Mouse (Mus musculus) urinary bladder, postnatal 36 days (tissue): ENCODE measurements around the gene Dennd4a.

Source experiments
- DNase-seq, 2 experiments: peaks; one replicate each; pipeline ENCODE4 v3.0.0; 2022; ENCODE audit warnings: low spot score in 2 of 2, mixed read lengths in 1 of 2

Dennd4a gene

DNA sequence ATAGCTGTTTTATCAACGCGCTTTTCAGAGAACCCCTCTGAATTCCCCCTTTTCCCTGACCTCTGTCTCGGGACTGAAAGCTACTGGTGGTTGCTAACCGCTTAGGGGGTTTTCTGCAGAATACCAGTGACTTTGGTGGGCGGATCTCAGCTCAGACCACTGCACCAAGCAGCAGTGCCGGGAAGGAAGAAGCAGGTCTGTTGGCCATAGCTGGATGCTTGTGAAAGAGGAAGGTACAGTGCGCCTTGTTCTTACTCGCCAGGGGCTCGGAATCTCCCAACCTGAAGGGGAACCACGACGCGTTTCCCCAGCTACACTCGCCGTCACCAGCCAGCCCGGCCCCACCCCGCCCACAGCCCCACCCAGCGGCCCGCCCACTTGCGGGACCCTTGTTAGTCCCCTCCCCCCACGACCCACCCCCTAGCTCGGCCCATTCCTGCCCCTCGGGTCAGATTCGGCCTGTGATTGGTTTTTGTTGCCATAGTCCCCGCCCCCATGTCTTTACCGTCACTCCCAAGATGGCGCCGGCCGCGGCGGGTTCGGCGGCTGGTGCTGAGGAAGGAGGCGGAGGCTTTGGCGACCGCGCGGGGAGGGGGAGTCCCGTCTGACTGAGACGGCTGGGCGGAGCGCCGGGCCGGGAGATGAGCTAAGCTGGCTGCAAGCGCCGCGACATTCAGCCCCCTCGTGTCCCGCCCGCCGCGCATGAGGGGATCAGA lies at the start of gene Dennd4a:
Gene Dennd4a (plus strand): TSS at position 519 of the 716 bp plus-strand sequence.
- peak; percentile 93 to 97 for DNase-seq

DNA sequence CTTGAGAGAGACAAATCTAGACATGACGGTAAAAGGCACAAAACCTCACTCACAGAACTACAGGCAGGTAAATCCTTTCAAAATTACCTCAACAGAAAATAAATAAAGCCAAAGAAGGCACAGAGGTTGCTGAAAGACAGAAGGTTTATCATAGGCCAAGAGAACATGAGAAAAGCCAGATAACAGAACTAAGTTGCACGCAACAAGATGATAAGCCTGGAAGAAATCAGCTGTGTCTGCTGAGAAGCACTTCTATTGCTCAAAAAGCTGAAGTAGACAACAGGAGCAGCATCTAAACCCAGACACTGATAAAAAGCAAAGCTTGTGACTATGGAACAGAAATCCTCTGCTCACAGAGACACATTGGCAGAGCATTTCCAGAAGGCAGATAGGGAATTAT lies 46.3 kb upstream of the Dennd4a start:
- no peak for DNase-seq

DNA sequence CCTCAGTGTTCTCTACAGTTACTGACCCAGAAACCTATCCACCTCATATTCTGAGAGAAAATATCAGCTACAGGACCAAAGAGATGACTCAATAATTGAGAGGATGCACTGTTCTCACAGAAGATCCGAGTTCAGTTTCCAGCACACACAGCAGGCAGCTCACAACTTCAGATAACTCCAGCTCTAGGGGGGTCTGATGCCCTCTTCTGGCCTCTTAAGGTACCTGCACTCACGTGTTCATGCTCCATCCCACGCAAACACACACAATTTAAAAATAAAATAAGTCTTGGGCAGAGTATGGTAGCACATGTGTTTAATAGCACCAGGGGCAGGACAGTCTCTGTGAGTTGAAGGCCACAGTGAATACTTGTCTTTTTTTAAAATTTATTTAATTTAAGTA lies 45.0 kb upstream of the Dennd4a start:
- DNase-seq, result no peak

DNA sequence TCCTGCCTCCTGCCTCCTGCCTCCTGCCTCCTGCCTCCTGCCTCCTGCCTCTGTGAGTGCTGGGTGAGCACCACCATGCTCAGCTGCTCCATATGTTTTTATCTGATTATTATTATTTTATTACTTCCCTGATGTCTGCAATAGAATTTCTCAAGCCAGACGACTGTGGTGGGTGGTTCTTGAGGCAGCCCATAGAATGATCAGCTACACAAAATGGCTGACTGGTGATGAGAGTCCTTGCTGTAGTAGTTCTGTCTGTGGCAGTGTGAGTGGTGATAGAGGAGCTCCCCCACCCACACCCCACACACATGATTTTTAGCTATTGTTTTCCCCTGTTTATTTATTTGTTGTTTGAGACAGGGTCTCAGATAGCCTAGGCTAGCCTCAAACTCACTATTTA lies 43.3 kb upstream of the Dennd4a start:
- DNase-seq, result no peak

DNA sequence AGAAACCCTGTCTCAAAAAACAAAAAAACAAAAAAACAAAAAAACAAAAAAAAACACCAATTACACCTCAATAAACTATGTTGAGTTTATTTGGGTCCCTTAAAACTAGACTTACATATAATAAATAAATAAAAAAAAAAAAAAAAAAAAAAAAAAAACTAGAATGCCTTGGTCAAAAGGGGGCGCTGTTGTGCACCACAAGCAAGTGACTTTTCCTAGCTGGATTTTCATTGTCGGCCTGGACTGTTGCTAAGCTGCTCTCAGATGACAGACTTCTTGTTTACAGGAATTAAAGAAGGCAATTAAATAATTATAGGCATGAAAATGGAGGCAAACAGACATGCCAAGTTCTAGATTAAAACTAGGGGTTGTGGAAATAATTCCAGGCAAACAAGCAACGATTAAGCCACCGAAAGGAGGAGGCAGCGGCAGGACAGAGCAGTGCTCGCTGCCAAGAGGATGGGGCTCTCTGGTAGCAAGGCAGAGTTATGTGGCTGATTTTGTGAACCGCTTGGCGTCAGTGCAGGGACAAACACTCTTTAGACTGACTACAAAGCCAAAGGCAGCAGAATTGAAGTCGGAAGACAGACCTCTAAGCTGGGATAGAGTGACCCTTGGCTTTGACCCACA lies 42.0 kb upstream of the Dennd4a start:
- DNase-seq, result no peak

DNA sequence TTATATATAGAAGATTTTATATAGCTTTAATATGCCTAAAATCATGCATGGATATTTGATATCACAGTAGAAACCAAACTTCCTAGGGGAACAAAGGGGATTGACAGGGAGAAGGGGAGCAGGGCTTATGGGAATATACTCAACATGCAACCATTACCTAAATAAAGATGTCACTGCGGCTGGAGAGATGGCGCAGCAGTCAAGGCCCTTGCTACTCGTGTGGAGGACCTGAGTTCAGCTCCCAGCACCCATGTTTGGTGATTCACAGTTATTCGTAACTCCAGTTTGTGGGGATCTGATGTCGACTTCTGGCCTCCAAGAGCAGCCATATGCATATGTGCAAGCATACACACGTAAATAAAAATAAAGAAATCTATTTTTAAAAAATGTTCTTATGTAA lies 41.2 kb upstream of the Dennd4a start:
- no peak for DNase-seq

DNA sequence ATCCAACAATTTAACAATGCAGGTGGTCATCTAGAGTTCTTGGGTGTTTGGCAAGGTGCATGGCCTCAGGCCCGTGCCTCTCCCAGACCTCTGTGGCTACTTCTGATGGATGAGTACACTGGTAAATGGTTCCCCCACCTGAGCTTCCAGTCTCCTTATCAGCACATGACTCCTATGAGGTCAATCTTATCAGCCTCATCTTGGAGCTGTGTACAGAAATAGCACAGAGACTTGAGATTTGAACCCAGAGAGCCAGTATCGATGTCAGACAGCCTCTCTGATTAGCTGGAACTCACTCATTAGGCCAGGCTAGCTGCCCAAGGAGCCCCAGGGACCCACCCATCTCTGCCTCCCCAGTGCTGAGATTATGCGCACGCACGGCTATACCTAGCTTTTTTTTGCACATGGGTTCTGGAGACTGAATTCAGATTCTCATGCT lies 40.7 kb upstream of the Dennd4a start:
- no peak for DNase-seq

DNA sequence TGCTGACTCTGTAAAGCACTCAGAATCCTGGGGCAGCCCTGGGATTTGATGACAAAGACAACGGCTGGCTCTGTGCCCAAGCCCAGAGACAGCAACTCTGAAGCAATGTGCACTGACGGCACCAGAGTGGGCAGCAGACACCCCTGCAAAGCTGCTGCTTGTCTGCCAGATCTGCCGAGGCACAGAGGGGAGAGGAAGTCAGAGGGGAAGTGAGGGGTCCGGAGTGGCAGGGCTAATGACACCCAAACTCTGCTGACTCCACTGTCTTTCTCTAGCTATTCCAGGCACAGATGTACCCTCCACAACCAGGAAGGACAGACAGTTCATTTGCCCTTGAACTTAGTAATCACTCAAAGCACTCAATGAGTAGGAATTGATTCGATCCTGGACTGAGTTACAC lies 39.9 kb upstream of the Dennd4a start:
- DNase-seq, result peak in 1 of 2 experiments; percentile 36

DNA sequence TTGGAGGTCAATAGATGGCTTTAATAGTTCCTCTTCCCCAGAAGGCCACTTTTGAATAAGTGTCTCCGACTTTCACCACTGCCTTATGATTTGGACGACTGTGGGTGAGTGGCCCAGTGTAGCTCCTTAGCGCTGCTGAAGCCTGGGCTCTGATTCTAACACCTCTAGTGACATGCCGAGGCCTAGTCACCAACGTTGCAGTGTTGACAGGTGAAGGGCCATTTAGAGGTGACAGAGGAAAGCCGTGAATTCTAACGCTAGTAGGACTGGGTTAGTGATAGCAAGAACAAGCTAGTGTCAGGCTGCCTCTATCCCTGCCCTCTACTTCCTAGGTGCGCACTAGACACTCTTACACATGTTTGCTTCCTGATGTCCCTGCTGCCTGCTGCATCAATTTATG lies 37.9 kb upstream of the Dennd4a start:
- DNase-seq, result no peak

DNA sequence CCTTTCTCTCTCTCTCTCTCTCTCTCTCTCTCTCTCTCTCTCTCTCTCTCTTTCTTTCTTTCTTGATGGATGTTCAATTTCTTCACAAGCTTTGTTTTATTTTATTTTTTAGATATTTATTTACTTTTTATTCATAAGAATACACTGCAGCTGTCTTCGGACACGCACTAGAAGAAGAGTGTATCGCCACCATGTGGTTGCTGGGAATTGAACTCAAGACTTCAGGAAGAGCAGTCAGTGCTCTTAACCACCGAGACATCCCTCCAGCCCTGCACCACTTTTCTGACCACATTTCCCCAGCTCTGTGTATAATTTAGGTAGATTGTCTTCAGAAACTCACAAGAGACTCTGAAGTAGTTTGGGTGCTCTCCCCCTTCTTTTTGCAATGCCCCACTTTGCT lies 37.2 kb upstream of the Dennd4a start:
- DNase-seq, result no peak

DNA sequence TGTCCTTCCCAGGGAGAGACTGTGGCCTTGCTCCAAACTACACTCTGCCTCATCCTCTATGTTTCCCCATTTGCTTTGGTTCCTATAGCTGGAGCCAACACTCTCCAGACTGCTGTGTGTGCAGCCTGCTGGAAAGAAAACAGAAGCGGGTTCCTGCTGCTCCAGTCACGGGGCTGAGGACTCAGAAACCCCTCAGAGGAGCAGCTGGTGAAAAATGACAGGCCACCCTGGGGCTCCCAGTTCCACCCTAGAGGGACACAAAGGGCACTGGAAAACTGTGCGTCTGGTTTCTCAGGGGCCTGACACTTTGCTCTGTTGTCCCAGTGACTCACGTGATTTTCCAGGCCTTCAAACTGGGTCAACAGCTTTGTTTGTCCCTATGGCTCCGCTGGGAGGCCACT lies 36.7 kb upstream of the Dennd4a start:
- peak in 1 of 2 experiments; percentile 13 for DNase-seq

DNA sequence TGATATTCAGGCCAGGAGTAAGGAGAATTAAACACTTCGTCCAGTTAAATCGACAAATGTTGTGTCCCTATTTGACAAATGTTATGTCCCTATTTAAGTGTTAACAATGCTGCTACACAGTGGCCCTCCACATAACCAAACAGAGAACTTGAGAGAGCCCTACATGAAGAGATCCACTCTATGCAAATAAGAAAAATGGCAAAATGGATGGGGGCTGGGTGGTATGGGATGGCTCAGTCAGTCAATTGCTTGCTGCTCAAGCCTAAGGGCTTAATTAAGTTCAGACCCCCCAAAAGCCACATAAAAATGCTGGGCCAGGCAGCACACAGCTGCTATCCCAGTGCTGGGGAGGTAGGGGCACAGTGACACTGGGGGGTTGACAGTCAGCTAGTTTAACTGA lies 36.3 kb upstream of the Dennd4a start:
- DNase-seq, result no peak

DNA sequence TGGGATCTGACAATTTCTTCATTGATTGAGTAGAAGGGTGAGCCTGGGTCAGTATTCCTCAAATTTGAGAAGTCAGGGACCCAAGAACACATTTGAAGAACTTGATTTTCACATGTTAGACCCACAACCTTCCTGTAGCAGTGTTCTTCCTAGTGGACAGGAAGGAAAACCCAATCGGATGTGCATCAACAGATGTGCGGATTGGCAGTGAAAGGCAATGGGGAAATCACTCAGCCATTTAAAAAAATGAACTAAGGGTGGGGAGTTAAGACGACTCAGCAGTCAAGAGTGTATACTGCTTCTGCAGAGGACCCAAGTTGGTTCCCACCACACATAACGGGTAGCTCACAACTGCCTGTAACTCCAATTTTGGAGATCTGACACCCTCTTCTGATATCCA lies 35.6 kb upstream of the Dennd4a start:
- no peak for DNase-seq

DNA sequence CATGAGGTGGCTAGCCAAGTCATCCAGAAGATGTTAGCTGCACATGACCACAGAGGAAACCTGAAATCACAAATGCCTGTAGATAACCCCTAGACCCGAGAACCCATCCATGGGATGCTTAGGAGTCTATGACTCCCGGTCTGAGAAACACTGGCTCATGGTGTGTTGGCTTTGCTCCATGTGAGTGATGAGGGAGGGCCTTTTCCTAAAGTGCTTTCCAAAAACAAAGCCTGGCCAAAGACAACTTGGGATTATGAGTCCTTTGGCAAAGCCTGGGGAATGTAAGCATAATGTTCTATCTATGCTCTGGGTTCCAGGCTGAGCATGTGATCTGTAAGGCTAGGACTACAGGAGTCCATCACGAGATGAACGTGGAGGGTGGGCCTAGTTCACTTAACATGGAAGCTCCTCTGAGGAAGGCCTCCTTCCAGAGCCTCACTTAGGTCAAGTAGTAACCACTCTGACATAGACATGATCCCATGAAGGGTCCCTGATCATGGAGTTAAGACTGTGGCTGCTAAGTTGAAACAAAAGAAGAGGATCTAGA lies 33.6 kb upstream of the Dennd4a start:
- peak in 1 of 2 experiments; percentile 17 for DNase-seq

DNA sequence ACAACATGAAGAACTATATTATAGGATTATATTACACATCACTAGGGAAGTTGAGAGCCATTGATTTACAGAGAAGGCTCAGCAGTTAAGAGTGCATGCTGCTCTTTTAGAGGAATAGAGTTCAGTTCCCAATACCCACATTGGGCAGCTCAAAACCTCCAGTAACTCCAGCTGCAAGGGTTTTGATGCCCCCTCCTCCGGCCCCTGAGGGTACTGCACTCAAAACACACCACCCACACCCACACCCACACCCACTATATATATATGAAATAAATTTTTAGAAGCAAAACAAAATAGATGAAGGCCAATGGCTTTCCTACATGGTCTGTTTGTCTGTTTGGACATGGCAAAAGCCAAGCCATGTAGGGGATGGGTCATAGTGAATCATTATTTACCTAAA lies 33.0 kb upstream of the Dennd4a start:
- DNase-seq, result no peak

DNA sequence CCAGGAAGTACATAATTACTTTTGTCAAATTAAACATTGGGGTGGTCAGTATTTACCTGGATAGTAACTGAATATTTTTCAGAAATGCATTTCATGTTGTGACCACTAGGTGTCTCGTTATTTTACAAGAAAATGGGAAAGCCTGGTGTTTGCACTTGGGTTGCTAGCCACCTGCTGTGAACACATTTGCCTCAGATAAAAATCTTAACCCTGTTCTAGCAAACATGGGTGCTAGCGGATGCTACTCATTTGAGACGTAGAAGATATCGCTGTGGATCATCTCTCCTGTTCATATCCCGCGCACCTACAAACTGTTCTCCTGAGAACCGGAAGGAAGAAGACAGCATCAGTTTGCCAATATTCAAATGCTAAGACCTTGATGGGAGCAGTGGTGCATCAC lies 31.5 kb upstream of the Dennd4a start:
- DNase-seq, result no peak

DNA sequence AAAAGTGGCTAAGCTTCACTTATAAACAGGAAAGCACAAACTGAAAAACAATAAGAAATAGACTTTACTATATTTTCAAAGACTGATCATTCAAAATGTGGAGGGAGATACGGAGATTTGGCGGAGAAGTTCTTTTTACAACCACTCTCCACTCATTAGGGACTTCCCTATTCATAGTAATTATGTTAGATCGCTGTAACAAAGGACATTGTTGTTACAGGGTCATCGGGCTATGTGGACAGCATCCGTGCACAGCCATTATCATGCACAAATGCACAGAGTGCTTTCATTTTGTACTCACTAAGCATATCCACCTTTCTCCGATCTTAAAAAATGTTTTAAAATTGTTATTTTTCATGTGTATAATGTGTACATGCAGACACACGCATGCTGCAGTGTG lies 27.6 kb upstream of the Dennd4a start:
- DNase-seq, result no peak

DNA sequence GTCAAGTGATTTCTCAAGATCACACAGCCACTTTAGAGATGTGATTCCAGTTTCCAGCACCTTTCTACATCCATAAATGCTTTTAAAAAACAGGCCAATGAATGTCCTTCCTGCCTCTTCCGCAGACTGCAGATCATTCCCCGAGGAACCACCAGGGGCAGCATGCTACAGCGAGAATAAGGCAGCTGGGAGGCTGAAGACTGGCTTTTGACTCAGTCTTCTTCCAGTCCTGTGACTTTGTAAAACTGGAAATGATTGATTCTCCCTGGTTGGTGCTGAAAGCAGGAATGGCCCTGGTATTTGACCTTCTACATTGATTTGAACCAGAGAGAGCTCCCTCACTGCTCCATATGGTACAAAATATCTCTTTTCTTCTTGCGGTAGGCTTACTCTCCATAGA lies 26.3 kb upstream of the Dennd4a start:
- peak; percentile 48 to 68 for DNase-seq

DNA sequence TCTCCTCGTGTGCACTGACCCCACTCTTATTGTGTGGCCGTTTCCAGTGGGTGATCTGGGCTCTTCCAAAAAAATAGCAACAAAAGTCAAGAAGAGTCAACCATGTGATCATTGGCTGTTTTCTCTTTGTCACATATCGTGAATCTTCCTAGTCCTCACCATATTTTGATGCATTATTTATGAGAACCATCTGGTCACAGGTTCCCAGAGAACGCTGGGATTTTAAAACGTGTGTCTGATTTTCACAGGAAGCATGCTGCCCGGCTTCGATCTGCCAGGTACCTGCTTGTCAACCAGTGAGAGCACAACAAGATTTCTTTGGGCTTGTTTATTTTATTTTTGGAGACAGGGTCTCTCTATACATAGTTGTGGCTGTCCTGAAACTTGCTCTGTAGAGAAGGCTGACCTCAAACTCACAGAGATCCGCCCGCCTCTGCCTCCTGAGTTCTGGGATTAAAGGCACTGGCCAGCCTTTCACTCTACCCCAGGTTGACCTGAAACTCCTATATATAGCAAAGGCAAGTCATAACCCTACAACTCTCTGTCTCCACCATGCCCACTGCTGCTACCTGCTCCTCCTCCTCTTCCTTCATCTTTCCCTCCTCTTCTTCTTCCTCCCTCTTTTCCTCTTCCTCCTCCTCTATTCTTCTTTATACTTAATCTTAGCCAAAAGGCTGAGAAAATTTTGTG lies 24.8 kb upstream of the Dennd4a start:
- DNase-seq, result no peak

DNA sequence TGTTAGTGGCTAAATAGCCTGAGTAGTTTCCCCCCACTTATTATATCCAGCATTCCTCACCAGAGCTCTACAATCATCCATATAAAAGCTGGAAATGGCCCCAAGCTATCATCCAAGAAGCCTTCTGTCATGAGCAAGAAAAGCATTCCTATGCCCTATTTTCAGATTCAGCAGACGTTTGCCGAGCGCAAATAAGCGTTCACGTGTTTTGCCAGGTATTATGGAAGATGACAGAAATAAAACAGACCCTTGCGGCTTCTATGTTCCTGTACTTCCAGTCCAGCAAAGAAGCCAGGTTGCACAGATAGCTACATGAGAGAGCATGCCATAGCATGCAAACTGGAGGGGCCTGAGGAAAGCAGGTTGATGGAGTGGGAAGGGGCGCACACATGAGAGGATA lies 23.1 kb upstream of the Dennd4a start:
- DNase-seq, result no peak

DNA sequence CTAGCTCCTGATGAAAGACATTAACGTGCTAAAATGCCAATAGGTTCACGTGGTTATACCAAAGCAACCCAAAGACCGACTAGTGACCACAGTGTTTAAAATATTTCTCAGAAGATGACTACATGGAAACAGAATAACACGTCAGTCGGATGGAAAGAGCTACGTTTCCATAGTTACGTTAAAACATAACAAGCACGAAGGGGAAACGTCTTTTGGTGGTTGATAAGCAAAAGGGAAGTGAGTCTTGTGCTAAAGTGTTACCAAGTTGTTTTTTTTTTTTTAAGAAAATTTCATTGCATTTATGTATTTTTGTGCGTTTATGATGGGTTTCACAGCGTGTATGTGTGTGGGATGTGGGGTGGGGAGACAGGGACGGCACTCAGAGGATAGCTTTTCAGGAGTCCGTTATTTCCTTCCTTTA lies 21.8 kb upstream of the Dennd4a start:
- no peak for DNase-seq

DNA sequence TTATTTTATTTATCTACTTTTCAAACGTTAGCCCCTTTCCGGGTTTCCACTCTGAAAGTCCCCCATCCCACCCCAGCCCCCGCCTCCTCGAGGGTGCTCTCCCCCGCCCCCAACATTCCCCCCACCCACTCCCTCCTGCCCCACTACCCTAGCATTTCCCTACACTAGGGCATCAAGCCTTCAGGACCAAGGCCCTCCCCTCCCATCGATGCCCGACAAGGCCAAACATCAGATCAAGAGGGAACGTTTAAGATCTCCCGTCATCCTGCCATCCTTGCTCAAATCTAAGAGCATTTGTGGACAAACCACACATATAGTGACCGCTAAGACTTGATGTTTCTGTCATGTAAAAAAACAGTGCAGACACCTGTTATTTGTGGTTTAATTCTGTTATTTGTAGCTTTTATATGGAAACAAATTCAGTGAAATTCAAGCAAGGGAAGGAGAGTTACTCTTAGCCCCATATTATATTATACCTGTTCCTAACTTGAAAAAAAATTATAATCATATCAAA lies 21.2 kb upstream of the Dennd4a start:
- DNase-seq, result no peak
